Mouse (Mus musculus): ENCODE measurements around the gene Recql. TPM values are rescaled to one million over a fixed set of nuclear protein-coding genes. Genes with fewer than 3 reads are reported as not detected.

The Recql gene
- polyA plus RNA-seq (2012; fragmentation: generic; extraction: Trizol) = 15.6 TPM
- long read RNA-seq, experiment 1, transcript Recql-203 (15 exons, 3,389 nt) = major isoform, 6 of 12 reads
- long read RNA-seq, experiment 1, partial matches to known transcripts = 3 of 12 reads
- long read RNA-seq, experiment 1, other reads (novel, unspliced or antisense) = 2 of 12 reads
- long read RNA-seq, experiment 2, transcript Recql-203 (15 exons, 3,389 nt) = major isoform, 101 of 154 reads
- long read RNA-seq, experiment 2, partial matches to known transcripts = 26 of 154 reads
- long read RNA-seq, experiment 2, other reads (novel, unspliced or antisense) = 26 of 154 reads

GRCm38 (mm10) chr6:142387011-142387754 lies at the start of gene Recql, which contains the start of gene Golt1b:
TSS of gene Recql (minus strand) at chr6:142387087.
TSS of gene Golt1b (plus strand) at chr6:142387221.
- H3K79me2 ChIP-seq (ENCODE audit: control insufficient read depth, insufficient read depth) = peaks cover 72% of the 10 kb centered on the region
- H3K4me3 ChIP-seq (ENCODE audit: insufficient read depth, poor library complexity, severe bottlenecking) = peak within 1 kb of the TSS; percentile 78
- H3ac ChIP-seq (ENCODE audit: control insufficient read depth, insufficient read length, low read depth) = peak within 1 kb of the TSS; percentile 96
- H3K27me3 ChIP-seq (ENCODE audit: control insufficient read depth, insufficient read depth, insufficient read length) = no peaks in the 10 kb centered on the region
- no peak for TF ChIP-seq FOSL1 (IDR thresholded peaks at IDR 0.05; ENCODE audit: insufficient read depth, low read length, poor library complexity, severe bottlenecking)
- peak; percentile 66 for TF ChIP-seq MAX (IDR thresholded peaks at IDR 0.05)
- no peaks in the 10 kb centered on the region for H3K36me3 ChIP-seq (ENCODE audit: control insufficient read depth, insufficient read depth)
- peaks cover 56% of the 10 kb centered on the region for H3K79me3 ChIP-seq (ENCODE audit: low read depth)

- Histone ChIP-seq H3K79me2 (ENCODE audit: control insufficient read depth, insufficient read depth) (no peaks in the 10 kb centered on the region), H3K36me3 (ENCODE audit: control insufficient read depth, insufficient read depth) (no peaks in the 10 kb centered on the region), H3K4me3 (ENCODE audit: insufficient read depth, poor library complexity, severe bottlenecking) (no peak overlapping the region), H3ac (ENCODE audit: control insufficient read depth, insufficient read length, low read depth) (no peak overlapping the region), H3K79me3 (ENCODE audit: low read depth) (no peaks in the 10 kb centered on the region), H3K27me3 (ENCODE audit: control insufficient read depth, insufficient read depth, insufficient read length) (no peaks in the 10 kb centered on the region)
- no peak for TF ChIP-seq FOSL1 (IDR thresholded peaks at IDR 0.05; ENCODE audit: insufficient read depth, low read length, poor library complexity, severe bottlenecking)
- no peak for TF ChIP-seq MYOG (IDR thresholded peaks at IDR 0.05; ENCODE audit: control insufficient read depth, extremely low read depth, insufficient read length)
- no peak for TF ChIP-seq CTCF (IDR thresholded peaks at IDR 0.05; ENCODE audit: control insufficient read depth, insufficient read depth, insufficient read length)
- TF ChIP-seq USF1 (IDR thresholded peaks at IDR 0.05; ENCODE audit: low read depth) = no peak
- no peak for TF ChIP-seq MYOD1 (IDR thresholded peaks at IDR 0.05; ENCODE audit: control insufficient read depth, insufficient read length, low read depth)
- TF ChIP-seq CEBPB (IDR thresholded peaks at IDR 0.05; ENCODE audit: low read depth) = no peak
These were observed 42.2 kb upstream of the Recql start for GRCm38 (mm10) chr6:142429072-142429471.

DNA sequence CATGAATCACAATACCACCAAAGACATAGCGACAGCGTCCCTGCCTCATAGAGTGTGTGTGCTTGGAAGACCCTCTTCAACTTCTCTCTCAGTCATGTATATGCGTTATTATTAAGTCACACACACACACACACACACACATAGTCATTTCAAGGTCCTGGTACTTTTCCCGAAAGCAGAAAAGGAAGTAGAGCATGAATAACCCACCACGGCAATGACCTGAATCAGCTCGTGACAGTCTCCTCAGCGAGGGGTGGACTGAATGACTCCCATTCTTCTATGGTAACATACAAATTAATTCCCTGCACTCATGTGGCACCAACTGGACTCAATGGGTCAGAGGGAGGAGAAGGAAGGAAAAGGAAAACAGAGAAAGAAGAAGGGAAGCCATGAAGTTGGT lies 38.1 kb upstream of the Recql start:
- H3K79me3 ChIP-seq (ENCODE audit: low read depth) = no peaks in the 10 kb centered on the region
- H3K27me3 ChIP-seq (ENCODE audit: control insufficient read depth, insufficient read depth, insufficient read length) = no peaks in the 10 kb centered on the region
- no peaks in the 10 kb centered on the region for H3K79me2 ChIP-seq (ENCODE audit: control insufficient read depth, insufficient read depth)
- no peaks in the 10 kb centered on the region for H3K36me3 ChIP-seq (ENCODE audit: control insufficient read depth, insufficient read depth)
- H3K4me3 ChIP-seq (ENCODE audit: insufficient read depth, poor library complexity, severe bottlenecking) = no peak overlapping the region
- TF ChIP-seq CEBPB (IDR thresholded peaks at IDR 0.05; ENCODE audit: low read depth) (no peak), MYOG (IDR thresholded peaks at IDR 0.05; ENCODE audit: control insufficient read depth, extremely low read depth, insufficient read length) (no peak), USF1 (IDR thresholded peaks at IDR 0.05; ENCODE audit: low read depth) (no peak), MYOD1 (IDR thresholded peaks at IDR 0.05; ENCODE audit: control insufficient read depth, insufficient read length, low read depth) (no peak), FOSL1 (IDR thresholded peaks at IDR 0.05; ENCODE audit: insufficient read depth, low read length, poor library complexity, severe bottlenecking) (no peak), CTCF (IDR thresholded peaks at IDR 0.05; ENCODE audit: control insufficient read depth, insufficient read depth, insufficient read length) (no peak), MAX (IDR thresholded peaks at IDR 0.05) (no peak)
- H3ac ChIP-seq (ENCODE audit: control insufficient read depth, insufficient read length, low read depth) = no peak overlapping the region

GRCm38 (mm10) chr6:142414597-142414996 lies 27.7 kb upstream of the Recql start:
- H3K36me3 ChIP-seq (ENCODE audit: control insufficient read depth, insufficient read depth) = no peaks in the 10 kb centered on the region
- H3K4me3 ChIP-seq (ENCODE audit: insufficient read depth, poor library complexity, severe bottlenecking) = no peak overlapping the region
- H3ac ChIP-seq (ENCODE audit: control insufficient read depth, insufficient read length, low read depth) = no peak overlapping the region
- H3K79me2 ChIP-seq (ENCODE audit: control insufficient read depth, insufficient read depth) = no peaks in the 10 kb centered on the region
- H3K27me3 ChIP-seq (ENCODE audit: control insufficient read depth, insufficient read depth, insufficient read length) = no peaks in the 10 kb centered on the region
- TF ChIP-seq MYOG (IDR thresholded peaks at IDR 0.05; ENCODE audit: control insufficient read depth, extremely low read depth, insufficient read length) = no peak
- no peak for TF ChIP-seq FOSL1 (IDR thresholded peaks at IDR 0.05; ENCODE audit: insufficient read depth, low read length, poor library complexity, severe bottlenecking)
- no peak for TF ChIP-seq MYOD1 (IDR thresholded peaks at IDR 0.05; ENCODE audit: control insufficient read depth, insufficient read length, low read depth)
- TF ChIP-seq CEBPB (IDR thresholded peaks at IDR 0.05; ENCODE audit: low read depth) = no peak
- TF ChIP-seq CTCF (IDR thresholded peaks at IDR 0.05; ENCODE audit: control insufficient read depth, insufficient read depth, insufficient read length) = no peak
- no peak for TF ChIP-seq USF1 (IDR thresholded peaks at IDR 0.05; ENCODE audit: low read depth)
- TF ChIP-seq MAX (IDR thresholded peaks at IDR 0.05) = no peak
- no peaks in the 10 kb centered on the region for H3K79me3 ChIP-seq (ENCODE audit: low read depth)

- Histone ChIP-seq H3ac (ENCODE audit: control insufficient read depth, insufficient read length, low read depth) (no peak overlapping the region), H3K36me3 (ENCODE audit: control insufficient read depth, insufficient read depth) (no peaks in the 10 kb centered on the region), H3K27me3 (ENCODE audit: control insufficient read depth, insufficient read depth, insufficient read length) (no peaks in the 10 kb centered on the region), H3K4me3 (ENCODE audit: insufficient read depth, poor library complexity, severe bottlenecking) (no peak overlapping the region), H3K79me3 (ENCODE audit: low read depth) (no peaks in the 10 kb centered on the region), H3K79me2 (ENCODE audit: control insufficient read depth, insufficient read depth) (no peaks in the 10 kb centered on the region)
- TF ChIP-seq CTCF (IDR thresholded peaks at IDR 0.05; ENCODE audit: control insufficient read depth, insufficient read depth, insufficient read length) (no peak), USF1 (IDR thresholded peaks at IDR 0.05; ENCODE audit: low read depth) (no peak), MYOG (IDR thresholded peaks at IDR 0.05; ENCODE audit: control insufficient read depth, extremely low read depth, insufficient read length) (no peak), CEBPB (IDR thresholded peaks at IDR 0.05; ENCODE audit: low read depth) (no peak), MYOD1 (IDR thresholded peaks at IDR 0.05; ENCODE audit: control insufficient read depth, insufficient read length, low read depth) (no peak), MAX (IDR thresholded peaks at IDR 0.05) (no peak), FOSL1 (IDR thresholded peaks at IDR 0.05; ENCODE audit: insufficient read depth, low read length, poor library complexity, severe bottlenecking) (no peak)
These were observed 27.0 kb upstream of the Recql start for GRCm38 (mm10) chr6:142413845-142414244.
